Mouse (Mus musculus) brown adipose tissue, adult 24 weeks (tissue): Measurements from ENCODE around the gene Pms1. TPM values are rescaled to one million over a fixed set of nuclear protein-coding genes. Genes with fewer than 3 reads are reported as not detected.
"Not testable (repeated sequence)": the region's sequence is repeated elsewhere in the genome, so short reads cannot be mapped to it uniquely, and the experiment has no call there.

ENCODE experiments used
- H3K27ac ChIP-seq: fragments of 200-500 bp; replicated peaks from 2 replicates; pipeline ENCODE4 v1.5.1; 2012; ENCODE audit warnings: low read depth, mild to moderate bottlenecking, low read length
- H3K4me1 ChIP-seq: fragments of 200-500 bp; 2 replicates; pipeline ENCODE4 v1.6.1; 2012; ENCODE audit warnings: low read length, mixed read lengths; ENCODE audit not compliant: control insufficient read depth, insufficient read depth, insufficient read length
- H3K4me3 ChIP-seq: fragments of 200-500 bp; 2 replicates; pipeline ENCODE4 v1.5.1; 2012; ENCODE audit warnings: low read depth, mild to moderate bottlenecking, low read length, moderate library complexity; ENCODE audit not compliant: insufficient read depth
- polyA plus RNA-seq: library from polyadenylated mRNA; stranded (reverse); fragments of >200 nt; gene quantifications from 2 replicates; pipeline ENCODE4 v1.2.4, GENCODE M21; 2012; ENCODE audit not compliant: missing spikeins, insufficient read depth, insufficient read length

The Pms1 gene
- polyA plus RNA-seq, 1 experiment: 1.7 TPM

- H3K27ac ChIP-seq, H3K4me3 ChIP-seq, H3K4me1 ChIP-seq: not testable (repeated sequence)
Observed at GRCm38 (mm10) chr1:53264958-53265612, 31.7 kb downstream of the Pms1 start.

- no peak overlapping the region for H3K27ac ChIP-seq
- H3K4me1 ChIP-seq: no peaks in the 10 kb centered on the region
- no peak overlapping the region for H3K4me3 ChIP-seq
Observed at GRCm38 (mm10) chr1:53226063-53226462, 70.8 kb downstream of the Pms1 start.

GRCm38 (mm10) chr1:53225616-53226015 is 71.2 kb downstream of the Pms1 start:
- Histone ChIP-seq H3K4me1 (no peaks in the 10 kb centered on the region), H3K4me3 (no peak overlapping the region), H3K27ac (no peak overlapping the region)

- no peak overlapping the region for H3K27ac ChIP-seq
- no peak overlapping the region for H3K4me3 ChIP-seq
- H3K4me1 ChIP-seq: no peaks in the 10 kb centered on the region
Observed at GRCm38 (mm10) chr1:53224775-53225174, 72.0 kb downstream of the Pms1 start.

GRCm38 (mm10) chr1:53210136-53210535 is 86.7 kb downstream of the Pms1 start:
- H3K4me1 ChIP-seq: no peaks in the 10 kb centered on the region
- no peak overlapping the region for H3K27ac ChIP-seq
- no peak overlapping the region for H3K4me3 ChIP-seq

GRCm38 (mm10) chr1:53203902-53204301 is 92.9 kb downstream of the Pms1 start:
- Histone ChIP-seq H3K4me1 (no peaks in the 10 kb centered on the region), H3K27ac (no peak overlapping the region), H3K4me3 (no peak overlapping the region)

- H3K4me1 ChIP-seq: no peaks in the 10 kb centered on the region
- H3K27ac ChIP-seq: no peak overlapping the region
Observed at GRCm38 (mm10) chr1:53201630-53202199, 95.1 kb downstream of the Pms1 start.

GRCm38 (mm10) chr1:53194536-53194935 is 102.3 kb downstream of the Pms1 start:
- no peak overlapping the region for H3K27ac ChIP-seq
- H3K4me1 ChIP-seq: no peaks in the 10 kb centered on the region
- H3K4me3 ChIP-seq: no peak overlapping the region

More at GRCm38 (mm10) chr1:53201630-53202199, 95.1 kb downstream of the Pms1 start:
- no peak overlapping the region for H3K4me3 ChIP-seq

GRCm38 (mm10) chr1:53191234-53191633 is 105.6 kb downstream of the Pms1 start:
- no peak overlapping the region for H3K4me3 ChIP-seq
- H3K27ac ChIP-seq: no peak overlapping the region
- H3K4me1 ChIP-seq: no peaks in the 10 kb centered on the region

- Histone ChIP-seq H3K27ac (no peak overlapping the region), H3K4me1 (no peaks in the 10 kb centered on the region), H3K4me3 (no peak overlapping the region)
Observed at GRCm38 (mm10) chr1:53189620-53190019, 107.2 kb downstream of the Pms1 start.

- Histone ChIP-seq H3K4me1 (no peaks in the 10 kb centered on the region), H3K4me3 (no peak within 1 kb of the TSS), H3K27ac (no peak within 1 kb of the TSS)
Observed at GRCm38 (mm10) chr1:53187536-53187935, 109.3 kb downstream of the Pms1 start, which contains the start of gene 1700019A02Rik. TSS of gene 1700019A02Rik (minus strand) at chr1:53187636.

- H3K4me1 ChIP-seq: no peaks in the 10 kb centered on the region
- no peak overlapping the region for H3K27ac ChIP-seq
- no peak overlapping the region for H3K4me3 ChIP-seq
Observed at GRCm38 (mm10) chr1:53186301-53186700, 110.5 kb downstream of the Pms1 start.

- Histone ChIP-seq H3K27ac (no peak overlapping the region), H3K4me1 (no peaks in the 10 kb centered on the region), H3K4me3 (no peak overlapping the region)
Observed at GRCm38 (mm10) chr1:53157715-53158114, 139.1 kb downstream of the Pms1 start.
